Mouse (Mus musculus): ENCODE results near the gene Arl15. TPM values are rescaled to one million over a fixed set of nuclear protein-coding genes. Genes with fewer than 3 reads are reported as not detected.
"Not testable (repeated sequence)": the region's sequence is repeated elsewhere in the genome, so short reads cannot be mapped to it uniquely, and the experiment has no call there.

The Arl15 gene
- total RNA-seq (2021) (10 to 100 TPM; 27.2 to 40.7 TPM), polyA plus RNA-seq (2012; rRNA removed) (2.2 and 4.8 TPM in 2 replicates)
- long read RNA-seq, partial matches to known transcripts = 0 of 2 reads
- long read RNA-seq, other reads (novel, unspliced or antisense) = 2 of 2 reads

DNA sequence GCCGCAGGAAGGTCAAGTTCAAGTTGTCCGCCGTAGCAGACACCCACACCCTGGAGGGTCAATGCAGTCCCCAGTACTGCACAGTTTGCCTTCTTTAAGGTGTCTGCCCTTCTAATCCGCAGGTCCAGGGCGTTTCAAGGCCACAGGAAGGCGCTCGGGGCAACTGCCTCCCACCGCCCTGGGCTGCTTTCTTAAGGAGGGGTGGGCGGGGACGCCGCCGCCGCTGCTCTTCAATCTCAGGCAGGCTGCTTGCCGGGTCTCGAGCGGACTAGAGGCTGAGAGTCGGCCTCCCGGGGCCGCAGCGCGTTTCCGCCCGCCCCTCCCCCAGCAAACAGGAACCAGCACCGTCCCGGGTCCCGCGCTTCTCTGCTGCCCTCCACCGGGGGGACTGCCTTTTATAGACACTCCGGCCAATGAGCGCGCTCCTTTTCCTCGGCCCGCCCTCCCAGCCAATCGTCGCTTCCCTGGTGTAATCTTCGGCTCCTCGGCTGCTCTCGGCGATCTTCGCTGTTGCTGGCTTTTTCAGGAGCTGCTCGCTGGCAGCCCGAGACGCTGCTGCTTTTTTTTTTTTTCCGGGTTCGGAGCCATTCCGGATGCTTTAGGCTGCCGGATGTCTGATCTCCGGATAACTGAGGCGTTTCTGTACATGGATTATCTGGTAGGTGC is at the start of gene Arl15:
TSS of gene Arl15 (plus strand) at position 467 of the 666 bp plus-strand sequence.
- DNase-seq = peak; percentile 98

DNA sequence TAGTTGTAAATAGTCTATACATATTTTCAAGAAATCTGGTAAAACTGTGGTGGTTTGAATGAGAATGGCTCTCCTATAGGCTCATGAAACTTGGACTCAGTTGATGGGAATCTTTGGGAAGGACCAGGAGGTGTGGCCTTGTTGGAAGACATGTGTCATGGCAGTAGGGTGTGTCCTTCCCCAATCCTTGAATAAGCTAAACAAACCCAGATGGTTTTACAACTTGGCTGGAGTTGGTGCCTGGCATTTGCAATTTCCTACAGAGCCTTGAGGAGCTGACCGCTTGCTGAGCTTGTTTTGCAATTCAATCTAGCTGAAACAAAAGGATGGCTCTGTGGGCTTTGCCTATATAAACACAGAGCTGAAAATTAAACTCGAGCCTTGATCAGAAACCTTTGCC is 49.0 kb upstream of the Arl15 start:
- DNase-seq = no peak

DNA sequence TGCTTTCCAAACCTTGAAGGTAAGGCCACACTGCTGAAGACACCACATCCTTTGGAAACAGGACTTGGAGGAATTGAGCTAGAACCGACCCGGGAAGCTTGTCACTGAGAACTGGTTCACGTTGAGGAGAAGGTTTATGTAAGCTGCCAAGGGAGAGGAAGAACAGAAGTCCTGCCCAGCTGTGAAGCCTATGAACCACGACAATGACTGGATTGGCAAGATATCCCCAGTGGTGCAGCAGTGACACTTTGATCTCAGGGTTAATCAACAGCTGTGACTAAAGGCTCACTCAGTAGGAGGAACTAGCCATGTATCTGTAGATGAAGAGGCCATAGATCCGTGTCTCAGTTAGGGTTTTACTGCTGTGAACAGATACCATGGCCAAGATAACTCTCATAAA is 43.5 kb upstream of the Arl15 start:
- DNase-seq = no peak

DNA sequence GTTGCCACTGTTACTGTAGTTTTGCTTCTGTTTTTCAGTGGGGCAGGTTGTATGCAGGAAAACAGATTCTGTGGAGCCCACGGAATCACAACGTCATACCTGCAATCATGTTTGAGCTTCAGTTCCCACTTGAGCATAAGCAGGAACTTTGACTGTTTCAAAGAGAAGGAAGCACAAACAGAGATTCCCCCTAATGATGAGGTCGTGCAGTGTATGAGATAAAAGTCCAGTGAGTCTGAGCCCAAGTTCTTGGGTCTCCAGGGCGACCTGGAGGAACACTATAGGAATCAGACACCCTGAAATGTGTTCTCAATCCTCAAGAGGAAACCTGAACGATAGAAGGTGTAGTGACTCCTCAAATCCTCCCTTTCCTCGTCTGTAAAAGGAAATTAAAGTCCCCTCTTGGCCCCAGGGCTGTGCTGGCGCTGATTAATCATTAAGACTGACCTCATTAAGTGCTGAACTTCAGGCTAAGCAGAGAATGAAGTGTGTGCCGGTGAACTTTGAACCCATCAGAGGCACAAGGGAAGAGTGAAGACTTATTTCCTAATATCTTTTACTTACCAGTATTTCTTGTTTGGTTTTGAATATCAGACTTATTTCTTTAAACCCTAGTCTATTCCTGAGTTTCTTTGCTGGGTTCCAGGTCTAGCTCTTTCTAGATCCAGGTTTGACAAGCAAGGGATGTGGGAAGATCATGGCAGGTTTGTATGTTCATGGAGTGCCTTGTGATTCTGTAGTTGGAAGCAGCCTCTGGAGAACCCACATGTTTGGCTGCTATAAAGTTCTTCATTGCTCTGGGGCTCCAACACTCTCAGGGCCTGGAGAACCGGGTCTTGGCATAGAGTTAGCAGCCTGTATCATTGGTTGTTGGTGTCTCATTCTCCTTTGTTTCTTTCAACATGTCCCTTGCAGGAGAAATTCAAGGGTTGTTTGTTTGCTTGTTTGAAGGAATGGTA is 39.3 kb upstream of the Arl15 start:
- no peak for DNase-seq

DNA sequence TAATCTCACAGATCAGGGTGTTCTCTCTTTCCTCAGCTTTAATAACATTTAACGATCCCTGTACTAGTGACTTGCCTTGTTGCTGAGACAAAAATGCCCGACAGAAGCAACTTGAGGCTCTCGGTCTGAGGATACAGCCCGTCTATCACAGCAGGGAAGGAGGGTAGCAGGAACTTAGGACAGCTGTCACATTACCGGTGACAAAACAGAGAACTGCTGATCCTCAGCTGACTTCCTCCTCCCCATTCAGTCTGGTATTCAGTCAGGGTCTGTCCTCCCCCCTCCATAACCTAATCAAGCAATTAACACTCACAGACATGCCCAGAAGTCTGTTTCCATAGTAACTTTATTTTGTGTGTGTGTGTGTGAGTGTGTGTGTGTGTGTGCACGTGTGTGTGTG is 38.5 kb upstream of the Arl15 start:
- DNase-seq = no peak

DNA sequence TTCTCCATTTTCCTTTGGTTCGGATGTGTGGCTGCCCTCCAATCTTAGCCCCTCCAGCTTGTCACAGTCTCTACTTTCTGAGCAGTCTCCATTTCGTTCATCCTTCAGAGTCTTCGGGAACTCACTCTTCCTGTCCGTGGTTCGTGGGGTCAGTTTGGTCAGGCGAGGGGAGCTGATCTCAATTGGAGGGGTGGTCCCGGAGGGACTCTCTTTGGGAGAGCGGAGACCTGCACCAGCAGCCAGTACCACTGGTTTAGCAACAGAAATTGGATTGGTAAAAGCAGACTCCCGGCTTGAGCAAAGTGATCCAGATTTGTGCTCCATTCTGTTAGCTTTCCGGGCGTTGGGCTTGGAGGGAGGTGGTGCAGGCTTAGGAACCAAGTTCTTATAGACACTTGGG is 32.6 kb upstream of the Arl15 start:
- no peak for DNase-seq

DNA sequence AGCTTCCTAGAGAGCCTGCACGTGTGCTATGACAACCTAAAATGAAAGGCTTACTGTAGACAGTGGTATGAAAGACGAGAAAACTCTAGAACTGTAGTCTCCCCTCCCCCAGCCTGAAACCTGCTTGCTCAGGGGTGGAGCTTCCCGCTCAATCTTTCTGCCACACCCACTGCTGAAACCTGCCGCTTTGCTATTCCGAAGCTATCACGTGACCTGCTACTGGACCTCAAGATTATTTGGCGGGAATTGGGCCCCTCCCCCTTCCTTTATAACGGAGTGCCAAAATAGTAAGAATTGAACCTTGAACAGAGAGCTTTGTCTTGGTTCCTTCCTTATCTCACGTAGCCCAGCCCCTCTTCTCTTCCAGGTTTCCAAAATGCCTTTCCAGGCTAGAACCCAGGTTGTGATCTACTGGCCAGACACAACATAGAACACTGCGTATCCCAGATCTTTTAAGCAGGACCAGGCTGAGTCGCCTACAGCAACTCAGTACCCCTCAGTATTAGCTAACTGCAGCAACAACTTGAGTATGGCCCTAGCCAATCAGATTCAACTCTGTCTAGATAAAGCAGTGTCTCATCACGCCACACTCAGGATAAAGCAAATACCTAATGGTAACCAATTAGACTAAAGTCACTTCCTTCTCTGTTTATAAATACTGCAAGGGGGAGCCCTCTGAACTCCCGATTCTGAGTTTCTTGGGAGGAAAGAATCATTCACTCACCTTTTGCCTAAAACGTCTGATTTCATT is 31.4 kb upstream of the Arl15 start:
- no peak for DNase-seq

DNA sequence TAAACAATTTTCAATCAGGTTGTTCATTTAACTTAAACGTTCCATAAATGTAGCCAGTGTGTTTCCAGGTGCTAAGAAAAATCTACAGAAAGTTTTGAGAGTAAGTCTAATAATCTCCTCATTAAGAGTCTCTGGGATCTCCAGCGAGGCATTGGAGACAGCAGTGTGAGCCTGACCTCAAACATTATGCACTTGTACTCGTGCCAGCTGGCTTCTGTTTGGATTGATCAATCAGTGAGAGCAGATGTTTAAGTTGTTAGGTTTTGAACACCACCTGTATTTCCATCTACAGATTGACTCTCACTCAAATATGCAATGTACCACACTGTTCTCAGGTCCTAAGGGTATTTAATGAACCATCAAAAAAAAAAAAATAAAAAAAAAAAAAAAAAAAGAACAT is 28.9 kb upstream of the Arl15 start:
- DNase-seq = no peak

DNA sequence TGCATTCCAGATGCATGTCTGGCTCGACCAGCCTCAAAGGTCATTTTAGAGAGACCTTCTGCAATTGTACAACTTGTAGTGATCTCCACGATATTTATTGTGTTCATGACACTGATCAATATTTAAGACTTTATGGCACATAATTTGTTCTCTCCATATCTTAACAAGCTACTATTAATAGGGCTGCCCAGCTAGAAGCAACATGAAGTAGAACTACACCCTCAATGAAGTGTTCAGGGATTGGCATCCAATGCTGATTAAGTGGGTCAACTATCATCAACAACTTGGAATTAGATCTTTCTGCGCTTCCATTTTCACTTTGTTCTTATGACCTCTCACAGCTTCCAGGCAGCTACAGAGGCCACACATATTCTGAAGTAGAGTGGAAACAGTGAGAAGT is 24.5 kb upstream of the Arl15 start:
- DNase-seq = no peak

DNA sequence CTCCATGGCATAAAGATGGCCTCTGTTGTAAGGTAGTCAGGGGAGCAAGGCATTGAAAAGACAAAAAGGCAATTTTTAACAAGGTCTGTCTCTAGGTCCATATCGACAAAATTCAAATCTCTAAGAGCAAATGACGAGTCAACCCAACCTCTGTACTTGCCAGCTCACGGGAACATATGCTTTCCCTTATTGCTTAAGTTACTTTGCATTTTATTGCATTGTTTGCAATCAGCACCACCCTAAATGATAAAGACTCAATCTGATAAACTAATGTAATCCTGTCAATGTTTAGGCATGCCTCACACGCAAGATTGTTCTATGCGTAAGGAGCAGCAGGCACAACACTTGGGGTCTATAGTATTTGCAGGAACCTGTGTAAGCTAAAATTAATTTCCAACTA is 24.0 kb upstream of the Arl15 start:
- DNase-seq = no peak

DNA sequence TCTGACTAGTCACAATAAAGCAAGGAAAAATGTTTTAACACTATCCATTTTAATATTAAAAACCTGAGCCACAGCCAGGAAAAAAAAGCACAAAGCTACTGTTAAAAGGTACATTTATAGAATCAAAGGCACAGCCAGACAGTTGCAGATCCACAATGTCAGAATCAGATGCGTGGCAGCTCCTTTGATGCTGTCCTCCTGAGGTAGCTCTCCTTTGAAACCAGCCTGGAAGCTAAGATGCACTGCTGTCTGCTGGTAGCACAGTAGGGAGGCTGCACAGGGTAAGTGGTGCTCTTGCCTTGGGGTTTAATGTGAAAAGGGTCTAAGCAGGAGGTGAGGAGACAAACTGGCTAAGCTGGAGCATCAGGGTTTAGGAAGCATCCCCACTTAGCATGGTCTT is 23.0 kb upstream of the Arl15 start:
- DNase-seq = no peak

DNA sequence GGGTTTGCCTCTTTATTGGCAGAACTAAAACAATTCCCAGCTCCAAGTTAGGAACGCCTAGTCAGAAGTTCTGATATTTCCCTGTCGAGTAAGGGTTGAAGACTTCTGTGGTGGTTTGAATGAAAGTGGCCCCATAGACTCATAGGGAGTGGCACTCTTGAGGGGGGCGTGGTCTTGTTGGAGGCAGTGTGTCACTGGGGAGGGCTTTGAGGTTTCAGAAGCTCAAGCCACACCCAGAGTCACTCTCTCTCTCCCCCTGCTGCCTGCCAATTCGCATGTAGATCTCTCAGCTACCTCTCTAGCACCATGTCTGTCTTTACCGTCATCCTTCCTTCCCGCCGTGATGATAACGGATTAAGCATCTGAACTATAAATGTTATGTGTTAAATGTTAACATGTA is 19.5 kb upstream of the Arl15 start:
- DNase-seq = no peak

DNA sequence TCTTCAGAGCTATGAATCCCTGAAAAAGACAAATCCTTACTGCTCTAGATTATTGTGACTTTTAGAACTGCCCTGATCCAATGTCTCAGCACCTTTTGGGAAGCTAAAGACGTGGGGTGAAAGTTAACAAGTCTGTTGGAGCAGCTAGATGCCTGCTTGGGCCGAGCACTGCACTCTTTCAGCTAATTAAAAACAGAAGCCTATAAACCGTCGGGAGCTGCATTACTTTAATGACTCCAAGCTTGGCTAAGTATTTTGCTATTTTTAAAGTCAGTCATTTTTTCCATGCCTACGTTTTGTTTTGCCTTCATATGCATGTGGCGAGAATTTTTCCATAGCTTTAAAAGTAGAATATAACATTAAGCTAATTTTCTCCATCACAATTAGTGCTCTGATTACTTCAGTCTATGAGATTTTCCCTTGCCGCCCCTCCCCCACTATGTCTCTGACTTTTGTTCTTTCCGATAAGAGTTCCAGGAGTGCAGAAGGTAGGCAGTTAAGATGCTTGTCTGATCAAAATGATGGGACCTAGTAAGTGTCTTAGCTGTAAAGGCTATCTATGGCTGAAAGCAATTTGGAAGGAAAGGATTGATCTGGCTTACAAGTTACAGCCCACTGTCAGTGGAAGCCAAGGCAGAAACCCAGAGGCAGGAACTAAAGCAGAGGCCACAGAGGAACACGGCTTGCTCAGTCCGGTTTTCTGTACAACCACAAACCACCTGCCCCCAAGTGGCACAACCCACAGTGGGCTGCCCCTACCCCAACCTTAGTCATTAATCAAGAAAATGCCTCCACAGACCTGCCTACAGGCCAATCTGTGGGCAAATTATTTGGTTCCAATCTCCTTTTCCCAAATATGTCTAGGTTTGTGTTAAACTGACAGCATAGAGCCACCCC is 18.8 kb upstream of the Arl15 start:
- no peak for DNase-seq

DNA sequence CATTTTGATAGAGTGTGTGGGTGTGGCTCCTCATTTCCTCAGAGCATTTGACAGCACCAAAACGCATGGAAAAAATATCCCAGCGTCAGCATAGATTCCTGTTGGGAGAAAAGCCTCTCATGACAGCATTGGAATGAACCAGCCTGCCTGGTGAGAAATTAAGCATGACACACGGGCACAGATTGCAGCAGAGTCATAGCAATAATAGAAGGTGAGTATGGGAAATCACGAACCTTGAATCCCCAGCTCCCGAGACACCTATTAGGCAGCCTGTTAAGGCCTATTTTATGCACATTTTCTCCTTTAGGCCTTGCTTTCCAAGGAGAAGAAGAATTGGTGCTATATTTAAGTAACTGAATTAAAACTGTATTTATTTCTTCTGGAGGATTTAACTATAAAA is 8.5 kb upstream of the Arl15 start:
- no peak for DNase-seq

DNA sequence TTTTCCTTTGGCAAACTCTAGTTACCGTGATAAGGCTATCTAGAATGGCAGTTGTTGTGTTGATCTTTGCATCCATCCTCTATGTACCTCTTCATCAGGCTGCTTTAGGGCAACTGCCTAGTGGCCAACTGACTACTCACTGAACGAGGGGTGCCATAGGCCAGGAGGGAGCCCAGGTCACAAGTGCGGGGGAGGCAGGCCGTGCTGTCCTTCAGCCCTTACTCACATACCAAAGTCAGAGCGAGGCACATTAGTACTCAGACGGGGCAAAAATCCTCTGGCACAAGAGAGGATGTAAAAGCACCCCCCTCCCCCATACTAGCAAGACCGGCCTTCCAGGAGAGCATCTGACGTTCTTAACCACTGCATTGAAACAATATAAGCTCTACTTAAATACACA is 7.2 kb upstream of the Arl15 start:
- DNase-seq = no peak

DNA sequence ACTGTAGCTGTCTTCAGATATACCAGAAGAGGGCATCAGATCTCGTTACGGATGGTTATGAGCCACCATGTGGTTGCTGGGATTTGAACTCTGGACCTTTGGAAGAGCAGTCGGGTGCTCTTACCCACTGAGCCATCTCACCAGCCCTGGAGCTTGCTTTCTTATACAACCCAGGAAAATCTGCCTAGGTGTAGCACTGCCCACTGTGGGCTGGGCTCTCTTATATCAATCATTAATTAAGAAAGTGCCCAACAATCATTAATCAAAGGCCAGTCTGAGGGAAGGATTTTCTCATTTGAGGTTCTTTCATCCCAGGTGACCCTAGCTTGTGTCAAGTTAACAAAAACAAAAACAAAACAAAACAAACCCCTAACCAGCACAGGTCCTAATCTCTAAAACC is 4.3 kb upstream of the Arl15 start:
- not testable (repeated sequence) for DNase-seq

DNA sequence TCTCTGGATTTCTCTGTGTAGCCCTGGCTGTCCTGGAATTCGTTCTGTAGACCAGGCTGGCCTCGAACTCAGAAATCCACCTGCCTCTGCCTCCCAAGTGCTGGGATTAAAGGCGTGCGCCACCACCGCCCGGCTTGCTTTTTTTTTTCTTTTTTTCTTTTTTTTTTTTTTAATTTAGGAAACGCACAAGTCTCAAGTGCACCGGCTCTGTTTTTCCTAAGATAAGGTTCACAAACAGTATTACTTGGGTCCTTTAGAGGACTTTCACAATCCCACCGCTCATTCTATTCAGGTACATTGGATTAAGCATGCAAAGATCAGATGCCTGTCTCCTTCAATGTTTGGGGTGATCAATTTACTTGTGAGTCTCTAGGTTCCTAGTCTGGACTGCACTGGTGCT is 668 bp upstream of the Arl15 start:
- no peak for DNase-seq

DNA sequence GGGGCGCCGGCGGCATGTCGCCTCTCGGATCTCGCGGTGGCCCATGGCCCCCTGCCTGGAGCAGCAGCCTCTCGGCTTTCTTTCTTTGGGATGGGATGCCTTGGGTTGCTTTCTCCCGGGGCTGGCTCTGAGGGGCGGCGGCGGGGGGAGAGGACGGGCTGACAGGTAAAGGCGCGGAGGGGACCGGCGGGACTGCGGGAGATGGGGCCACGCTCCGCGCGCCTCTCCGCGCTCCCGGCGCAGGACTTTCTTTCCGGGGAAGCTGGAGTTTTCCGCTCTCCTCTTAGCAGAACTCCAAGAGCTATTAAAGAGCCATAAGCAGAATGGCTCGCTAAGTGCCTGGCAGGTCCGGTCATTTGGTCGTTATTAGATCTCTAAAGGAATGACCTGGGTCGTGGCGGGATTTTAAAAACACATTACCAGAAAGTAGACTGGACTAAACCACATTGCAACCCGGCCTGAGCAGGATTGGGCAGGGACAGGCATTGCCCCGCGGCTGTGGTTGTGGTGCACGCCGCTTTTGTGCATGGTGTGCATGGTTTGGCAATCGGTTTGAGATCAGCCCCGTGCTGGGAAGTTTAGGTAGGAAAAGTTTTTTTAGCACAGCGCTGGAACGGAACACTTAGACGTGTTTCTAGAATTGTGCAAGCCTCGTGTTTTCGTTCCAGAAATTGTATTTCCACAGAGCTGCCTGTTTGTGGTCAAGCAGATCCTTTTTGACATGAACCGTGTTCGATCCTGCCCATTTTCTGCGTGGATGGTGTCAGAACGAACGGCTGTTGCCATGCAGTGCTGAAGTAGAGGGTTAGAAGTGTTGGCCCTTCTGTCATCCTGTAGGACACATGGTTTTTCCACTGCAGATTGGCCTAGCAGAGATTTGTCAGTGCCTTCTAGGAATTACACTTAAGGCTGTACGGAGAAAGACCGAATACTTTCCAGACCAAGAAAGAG is 675 bp downstream of the Arl15 start:
- DNase-seq = peak; percentile 80

DNA sequence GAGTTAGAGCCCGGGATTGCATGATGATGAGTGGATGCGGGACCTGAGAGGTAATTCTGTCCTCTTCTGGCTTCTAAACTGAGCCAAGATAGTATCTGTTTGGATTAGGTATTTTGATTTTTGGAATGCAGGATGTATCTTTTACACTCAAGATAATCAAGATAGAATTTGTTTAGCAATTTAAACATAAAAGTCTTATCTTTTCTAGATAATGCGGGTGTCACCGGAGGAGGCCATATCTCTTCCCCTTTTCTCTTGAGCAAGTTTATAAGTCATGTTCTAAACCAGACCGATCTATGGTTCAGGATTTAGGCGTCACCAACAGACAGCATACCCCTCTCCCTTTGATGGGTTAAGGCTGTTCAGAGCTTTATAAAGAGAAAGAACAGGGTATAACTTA is 3.1 kb downstream of the Arl15 start:
- no peak for DNase-seq

DNA sequence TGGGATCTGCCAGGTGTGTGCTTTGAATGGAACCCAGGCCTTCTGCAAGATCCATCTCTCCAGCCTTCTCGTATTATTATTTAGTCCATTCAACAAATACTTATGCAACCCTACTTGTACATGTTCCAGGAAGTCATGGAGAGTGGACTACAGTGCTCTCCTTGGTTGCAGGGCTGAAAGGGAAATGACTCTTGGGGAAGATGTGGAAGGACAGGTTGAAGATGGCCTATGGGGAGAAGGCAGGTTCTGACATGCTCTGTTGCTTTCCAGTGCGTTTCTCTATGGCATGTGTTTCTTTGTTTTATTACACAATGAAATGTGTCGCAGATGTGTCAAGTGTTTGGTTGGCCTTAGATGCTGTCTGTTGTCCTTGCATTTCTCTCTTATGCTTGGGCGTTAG is 5.1 kb downstream of the Arl15 start:
- DNase-seq = no peak

All from adrenal gland, adult 2 months (tissue).